Mouse (Mus musculus) neural tube, embryonic 14.5 days (tissue): Measurements from ENCODE around the gene Tsc2. TPM values are rescaled to one million over a fixed set of nuclear protein-coding genes. Genes with fewer than 3 reads are reported as not detected.

Experiments used
- ATAC-seq: fragments of 200-750 bp; cut with Nextera tagmentation; 2 replicates; pipeline ENCODE4 v1.8.0; 2017; ENCODE audit warnings: low read depth, mild to moderate bottlenecking, moderate TSS enrichment, moderate library complexity
- H3K27ac ChIP-seq: fragments of 300-500 bp; sonication (generic); 2 replicates; pipeline ENCODE4 v1.5.1; 2014; ENCODE audit warnings: low read depth, mild to moderate bottlenecking, control low read depth, low read length, moderate library complexity, mixed read lengths
- H3K27me3 ChIP-seq: fragments of 300-500 bp; sonication (generic); 2 replicates; pipeline ENCODE4 v1.6.1; 2014; ENCODE audit warnings: low read length; ENCODE audit not compliant: control insufficient read depth, insufficient read depth
- H3K36me3 ChIP-seq: fragments of 300-500 bp; sonication (generic); 2 replicates; pipeline ENCODE4 v1.6.1; 2014; ENCODE audit warnings: low read length, mixed read lengths; ENCODE audit not compliant: control insufficient read depth, insufficient read depth
- H3K4me1 ChIP-seq: fragments of 300-500 bp; sonication (generic); 2 replicates; pipeline ENCODE4 v1.6.1; 2014; ENCODE audit warnings: low read length; ENCODE audit not compliant: control insufficient read depth, insufficient read depth
- H3K4me2 ChIP-seq: fragments of 300-500 bp; sonication (generic); 2 replicates; pipeline ENCODE4 v1.6.1; 2014; ENCODE audit warnings: mild to moderate bottlenecking, low read depth, low read length, control low read depth
- H3K4me3 ChIP-seq: fragments of 300-500 bp; sonication (generic); 2 replicates; pipeline ENCODE4 v1.5.1; 2014; ENCODE audit warnings: low read depth, low read length, control low read depth, mixed read lengths
- H3K9ac ChIP-seq: fragments of 300-500 bp; sonication (generic); replicated peaks from 2 replicates; pipeline ENCODE4 v1.6.1; 2014; ENCODE audit warnings: low read depth, mild to moderate bottlenecking, control low read depth, low read length, mixed read lengths
- H3K9me3 ChIP-seq: fragments of 300-500 bp; sonication (generic); 2 replicates; pipeline ENCODE4 v1.6.1; 2016; ENCODE audit warnings: low read length; ENCODE audit not compliant: control insufficient read depth
- WGBS: fragments of 180-500 bp; shearing (Covaris S2); extraction: QIAGEN DNeasy Blood & Tissue Kit; methylation state at CpG from one replicate; pipeline ENCODE4 v1.1.7; 2014; 5-methylcytosine and 5-hydroxymethylcytosine counted together
- polyA plus RNA-seq: library from polyadenylated mRNA; unstranded; fragments of >200 nt; fragmentation: Nextera tagmentation; extraction: Ambion mirVana; gene quantifications from 2 replicates; pipeline ENCODE4 v1.2.1, GENCODE M21; 2014

The Tsc2 gene
- polyA plus RNA-seq, 1 experiment from 2014 or later, result 74.7 TPM

DNA sequence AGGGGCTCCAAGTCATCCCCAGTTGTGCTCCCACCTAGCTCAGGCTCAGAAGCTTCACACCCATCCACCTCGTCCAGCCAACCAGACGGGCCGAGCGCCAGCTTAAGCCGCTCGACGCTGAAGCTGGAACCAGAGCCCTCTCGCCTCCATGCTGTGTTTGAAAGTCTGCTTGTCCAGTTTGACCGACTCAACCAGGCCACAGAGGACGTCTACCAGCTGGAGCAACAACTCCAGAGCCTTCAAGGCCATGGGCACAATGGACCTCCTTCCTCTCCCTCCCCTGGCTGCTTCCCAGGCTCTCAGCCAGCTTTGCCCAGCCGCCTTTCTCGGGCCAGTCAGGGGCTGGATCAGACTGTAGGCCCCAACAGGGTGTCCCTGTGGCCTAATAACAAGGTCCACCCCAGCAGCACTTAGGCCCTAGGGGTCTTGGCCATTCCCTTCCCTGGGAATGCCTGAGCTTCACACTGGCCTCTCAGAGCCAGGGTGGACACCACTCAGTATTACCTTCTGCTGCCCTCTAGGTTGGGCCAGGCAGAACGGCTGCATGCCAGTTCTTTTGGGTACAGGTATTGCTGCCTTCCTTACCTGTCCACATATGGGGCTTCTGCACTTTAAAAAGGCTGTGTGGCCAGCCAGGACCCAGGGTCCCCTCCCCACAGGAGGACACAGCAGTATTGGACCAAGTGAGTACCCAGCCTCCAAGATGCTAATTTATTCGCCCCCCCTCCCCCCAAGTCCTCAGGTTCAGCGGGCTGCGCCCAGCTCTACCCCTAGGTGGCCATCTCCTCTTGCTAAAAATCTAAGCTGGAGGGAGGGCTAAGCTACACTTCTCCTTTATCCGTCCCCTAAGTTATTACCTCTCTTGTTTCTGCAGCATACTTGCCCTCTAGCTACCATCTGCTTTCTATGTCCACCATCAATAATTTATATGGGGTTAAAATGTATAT, 37.0 kb downstream of the Tsc2 start:
- no peaks in the 10 kb centered on the region for H3K4me1 ChIP-seq
- no peak overlapping the region for H3K4me2 ChIP-seq
- 81% methylated on average over 17 of the region's 17 CpGs for WGBS
- peaks cover 90% of the 10 kb centered on the region for H3K36me3 ChIP-seq
- no peak overlapping the region for H3K4me3 ChIP-seq
- no peak overlapping the region for H3K9ac ChIP-seq
- no peak for ATAC-seq
- no peaks in the 10 kb centered on the region for H3K9me3 ChIP-seq
- no peaks in the 10 kb centered on the region for H3K27me3 ChIP-seq
- no peak overlapping the region for H3K27ac ChIP-seq

DNA sequence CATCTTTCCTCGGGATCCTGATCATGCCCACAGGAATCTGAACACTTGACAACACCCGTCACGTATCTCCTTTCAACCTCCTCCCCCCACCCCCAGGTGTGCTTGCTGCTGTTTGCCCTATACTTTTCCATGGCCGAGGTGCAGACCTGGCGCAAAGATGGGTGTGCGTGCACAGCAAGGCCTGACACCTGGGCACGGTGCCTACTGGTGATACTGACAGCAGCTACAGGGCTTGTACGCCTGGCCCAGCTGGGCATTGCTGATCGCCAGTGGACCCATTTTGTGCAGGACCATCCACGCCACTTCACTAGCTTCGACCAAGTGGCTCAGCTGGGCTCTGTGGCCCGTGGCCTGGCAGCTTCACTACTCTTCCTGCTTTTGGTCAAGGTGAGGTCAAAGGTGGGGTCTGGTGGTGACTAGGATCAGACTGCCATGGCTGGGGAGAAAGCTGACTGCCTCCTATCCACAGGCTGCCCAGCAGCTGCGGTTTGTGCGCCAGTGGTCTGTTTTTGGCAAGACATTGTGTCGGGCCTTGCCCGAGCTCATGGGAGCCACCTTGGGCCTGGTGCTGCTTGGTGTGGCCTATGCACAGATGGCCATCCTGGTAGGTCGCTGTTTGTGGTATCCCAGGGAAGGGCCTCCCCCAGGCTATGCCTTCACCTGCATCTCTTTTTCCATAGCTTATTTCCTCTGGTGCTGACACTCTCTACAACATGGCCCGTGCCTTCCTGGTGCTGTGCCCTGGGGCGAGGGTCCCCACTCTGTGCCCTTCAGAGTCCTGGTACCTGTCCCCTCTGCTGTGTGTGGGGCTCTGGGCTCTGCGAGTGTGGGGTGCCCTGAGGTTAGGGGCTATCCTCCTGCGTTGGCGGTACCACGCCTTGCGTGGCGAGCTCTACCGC, 38.2 kb downstream of the Tsc2 start:
- no peak overlapping the region for H3K27ac ChIP-seq
- WGBS, result 95% methylated on average over 26 of the region's 26 CpGs
- H3K4me3 ChIP-seq, result no peak overlapping the region
- peaks cover 91% of the 10 kb centered on the region for H3K36me3 ChIP-seq
- H3K4me1 ChIP-seq, result no peaks in the 10 kb centered on the region
- H3K27me3 ChIP-seq, result no peaks in the 10 kb centered on the region
- H3K9me3 ChIP-seq, result no peaks in the 10 kb centered on the region
- ATAC-seq, result no peak
- no peak overlapping the region for H3K9ac ChIP-seq
- no peak overlapping the region for H3K4me2 ChIP-seq

DNA sequence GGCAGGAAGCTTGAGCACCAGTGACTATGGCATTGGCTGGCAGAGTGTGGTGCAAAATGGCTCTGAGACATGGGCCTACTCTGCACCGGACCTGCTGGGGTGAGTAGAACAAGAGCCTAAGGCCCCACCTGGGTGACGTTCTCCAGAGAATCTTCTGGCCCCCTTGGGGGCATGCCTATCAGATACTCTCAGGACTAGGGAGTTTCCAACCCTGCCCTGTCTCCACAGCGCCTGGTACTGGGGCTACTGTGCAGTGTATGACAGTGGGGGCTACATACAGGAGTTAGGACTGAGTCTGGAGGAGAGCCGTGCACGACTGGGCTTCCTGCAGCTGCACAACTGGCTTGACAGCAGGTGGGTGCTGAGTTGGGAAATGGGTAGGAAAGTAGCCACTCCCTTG, 39.2 kb downstream of the Tsc2 start:
- ATAC-seq, result no peak
- 86% methylated on average over 5 of the region's 5 CpGs for WGBS

DNA sequence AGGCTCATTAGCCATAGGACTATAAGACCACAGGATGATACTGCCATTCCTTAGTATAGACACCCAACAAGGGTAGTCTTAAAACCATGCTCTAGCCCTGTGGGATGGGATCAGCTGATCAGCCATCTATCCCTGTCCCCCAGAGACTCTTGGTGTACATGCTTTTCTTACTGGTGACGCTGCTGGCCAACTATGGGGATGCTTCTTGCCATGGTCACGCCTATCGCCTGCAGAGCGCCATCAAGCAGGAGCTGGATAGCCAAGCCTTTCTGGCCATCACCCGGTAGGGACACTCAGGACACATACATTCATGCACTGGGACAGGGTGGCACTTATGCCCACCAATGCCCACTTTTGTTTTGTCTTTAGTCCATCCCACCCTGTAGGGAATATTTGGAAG, 40.7 kb downstream of the Tsc2 start:
- no peak overlapping the region for H3K27ac ChIP-seq
- H3K9me3 ChIP-seq, result no peaks in the 10 kb centered on the region
- WGBS, result 94% methylated on average over 5 of the region's 5 CpGs
- H3K27me3 ChIP-seq, result no peaks in the 10 kb centered on the region
- peaks cover 83% of the 10 kb centered on the region for H3K36me3 ChIP-seq
- no peak overlapping the region for H3K4me3 ChIP-seq
- no peaks in the 10 kb centered on the region for H3K4me1 ChIP-seq
- ATAC-seq, result no peak
- no peak overlapping the region for H3K9ac ChIP-seq
- no peak overlapping the region for H3K4me2 ChIP-seq

More for the DNA sequence above, 39.2 kb downstream of the Tsc2 start:
- Histone ChIP-seq H3K9me3 (no peaks in the 10 kb centered on the region), H3K36me3 (peaks cover 85% of the 10 kb centered on the region), H3K4me3 (no peak overlapping the region), H3K27me3 (no peaks in the 10 kb centered on the region), H3K27ac (0 out of 2 replicates have a peak overlapping the region, but pooled peaks have one; percentile 5), H3K9ac (no peak overlapping the region), H3K4me1 (no peaks in the 10 kb centered on the region), H3K4me2 (no peak overlapping the region)

DNA sequence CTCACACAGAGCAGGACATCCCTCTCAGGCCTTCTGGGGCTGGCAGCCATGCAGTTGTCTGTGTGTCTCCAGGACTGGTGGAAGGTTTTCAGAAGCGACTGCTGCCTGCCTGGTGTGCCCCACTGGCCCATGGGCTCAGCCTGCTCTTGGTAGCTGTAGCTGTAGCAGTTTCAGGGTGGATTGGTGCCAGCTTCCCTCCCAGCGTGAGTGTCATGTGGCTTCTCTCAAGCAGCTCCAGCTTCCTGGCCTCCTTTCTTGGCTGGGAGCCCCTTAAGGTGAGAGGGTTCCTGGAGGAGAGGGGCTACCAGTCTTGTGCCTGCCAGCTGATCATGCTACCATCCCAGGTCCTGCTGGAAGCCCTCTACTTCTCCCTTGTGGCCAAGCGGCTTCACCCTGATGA, 41.5 kb downstream of the Tsc2 start:
- no peak overlapping the region for H3K27ac ChIP-seq
- 88% methylated on average over 3 of the region's 3 CpGs for WGBS

DNA sequence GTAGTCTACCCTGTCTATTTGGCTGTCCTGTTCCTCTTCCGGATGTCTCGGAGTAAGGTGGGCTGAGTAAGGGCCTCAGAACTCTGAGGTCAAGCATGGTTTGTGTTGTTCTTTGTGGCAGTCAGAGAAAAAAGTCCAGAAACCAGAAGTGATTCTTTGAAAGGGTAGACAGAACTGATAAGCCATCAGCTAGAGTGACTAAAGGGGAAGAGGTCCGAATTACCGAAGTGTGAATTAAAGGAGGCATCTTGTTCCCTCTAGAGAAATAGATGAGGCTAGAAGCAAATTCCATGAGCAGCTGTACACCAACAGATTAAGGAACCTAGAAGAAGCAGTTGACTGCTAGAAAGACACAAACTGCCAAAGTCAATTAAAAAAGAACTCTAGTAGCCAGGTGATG, 45.9 kb downstream of the Tsc2 start:
- H3K9ac ChIP-seq, result no peak overlapping the region
- 98% methylated on average over 4 of the region's 4 CpGs for WGBS
- no peak overlapping the region for H3K27ac ChIP-seq
- peaks cover 65% of the 10 kb centered on the region for H3K36me3 ChIP-seq
- no peak for ATAC-seq
- no peak overlapping the region for H3K4me2 ChIP-seq
- no peak overlapping the region for H3K4me3 ChIP-seq
- H3K4me1 ChIP-seq, result no peaks in the 10 kb centered on the region
- no peaks in the 10 kb centered on the region for H3K9me3 ChIP-seq
- no peaks in the 10 kb centered on the region for H3K27me3 ChIP-seq

More for the DNA sequence above, 41.5 kb downstream of the Tsc2 start:
- H3K4me2 ChIP-seq, result no peak overlapping the region
- H3K4me3 ChIP-seq, result no peak overlapping the region
- no peak overlapping the region for H3K9ac ChIP-seq
- H3K27me3 ChIP-seq, result no peaks in the 10 kb centered on the region
- H3K9me3 ChIP-seq, result no peaks in the 10 kb centered on the region
- peaks cover 83% of the 10 kb centered on the region for H3K36me3 ChIP-seq
- no peaks in the 10 kb centered on the region for H3K4me1 ChIP-seq
- ATAC-seq, result no peak

DNA sequence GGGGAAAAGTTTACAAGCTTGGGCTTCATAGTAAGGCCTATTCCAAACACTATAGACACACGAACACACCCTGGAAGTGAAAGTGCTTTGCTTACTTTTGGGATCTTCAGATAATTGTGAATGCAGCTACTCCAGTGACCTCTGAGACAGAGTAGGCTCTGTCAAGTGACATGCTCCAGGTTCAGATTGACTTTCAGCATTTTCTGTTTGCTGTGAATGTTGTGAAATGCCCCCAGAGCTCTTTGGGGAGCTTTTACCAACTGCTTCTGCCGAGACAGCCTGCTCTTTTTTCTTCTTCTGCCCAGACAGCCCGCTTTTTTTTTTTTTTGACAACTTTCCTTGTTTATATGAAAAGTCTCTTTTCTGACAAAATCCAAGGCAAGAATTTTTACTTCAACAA, 47.9 kb downstream of the Tsc2 start:
- Histone ChIP-seq H3K27ac (no peak overlapping the region), H3K36me3 (peaks cover 67% of the 10 kb centered on the region), H3K9me3 (no peaks in the 10 kb centered on the region), H3K4me2 (no peak overlapping the region), H3K4me1 (no peaks in the 10 kb centered on the region), H3K27me3 (no peaks in the 10 kb centered on the region), H3K9ac (no peak overlapping the region), H3K4me3 (no peak overlapping the region)
- no peak for ATAC-seq
- WGBS, result 82% methylated on average over 3 of the region's 3 CpGs

DNA sequence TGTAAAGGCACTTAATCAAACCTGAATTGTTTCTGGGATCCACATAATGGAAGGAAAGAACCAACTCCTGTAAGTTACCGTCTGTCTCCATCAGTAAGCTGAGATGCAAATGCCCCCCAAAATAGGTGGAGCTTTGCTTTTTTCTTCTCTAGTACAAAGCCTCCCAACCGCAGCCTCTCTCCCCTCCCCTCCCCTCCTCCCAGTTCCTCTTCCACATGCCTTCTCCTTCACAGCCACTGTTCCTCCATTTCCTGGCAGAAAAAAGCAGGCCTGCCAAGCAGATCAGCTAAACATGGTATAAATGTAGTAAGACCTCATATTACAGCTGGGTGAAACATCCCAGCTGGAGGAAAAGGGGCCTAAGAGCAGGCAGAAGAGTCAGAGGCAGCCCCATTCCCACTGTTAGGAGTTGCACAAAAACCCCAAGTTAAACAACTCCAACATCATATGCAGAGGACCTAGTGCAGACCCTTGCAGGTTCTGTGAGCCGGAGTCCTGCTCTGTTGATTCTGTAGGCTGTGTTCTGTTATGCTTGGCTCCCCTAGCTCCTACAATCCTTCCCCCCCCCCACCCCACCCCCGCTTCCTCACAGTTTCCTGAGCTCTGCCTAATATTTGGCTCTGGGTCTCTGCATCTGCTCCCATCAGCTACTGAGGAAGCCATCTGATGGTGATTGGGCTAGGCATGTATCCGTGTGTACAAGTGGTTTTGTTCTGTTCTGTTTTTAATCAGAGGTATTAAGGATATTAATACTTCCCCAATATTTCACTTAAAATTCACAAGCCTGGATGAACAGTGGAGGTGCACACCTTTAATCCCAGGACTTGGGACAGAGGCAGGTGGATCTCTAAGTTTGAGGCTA, 48.6 kb downstream of the Tsc2 start:
- ATAC-seq, result no peak
- no peaks in the 10 kb centered on the region for H3K9me3 ChIP-seq
- H3K9ac ChIP-seq, result no peak overlapping the region
- no peak overlapping the region for H3K27ac ChIP-seq
- no peaks in the 10 kb centered on the region for H3K4me1 ChIP-seq
- no peak overlapping the region for H3K4me2 ChIP-seq
- H3K4me3 ChIP-seq, result no peak overlapping the region
- H3K27me3 ChIP-seq, result no peaks in the 10 kb centered on the region
- 72% methylated on average over 5 of the region's 5 CpGs for WGBS
- peaks cover 69% of the 10 kb centered on the region for H3K36me3 ChIP-seq
